Mouse (Mus musculus): ENCODE measurements around the gene Fmnl1. TPM values are rescaled to one million over a fixed set of nuclear protein-coding genes. Genes with fewer than 3 reads are reported as not detected.

The Fmnl1 gene
- total RNA-seq, 2 experiments from 2014 or later, result 4.2 to 5.7 TPM

DNA sequence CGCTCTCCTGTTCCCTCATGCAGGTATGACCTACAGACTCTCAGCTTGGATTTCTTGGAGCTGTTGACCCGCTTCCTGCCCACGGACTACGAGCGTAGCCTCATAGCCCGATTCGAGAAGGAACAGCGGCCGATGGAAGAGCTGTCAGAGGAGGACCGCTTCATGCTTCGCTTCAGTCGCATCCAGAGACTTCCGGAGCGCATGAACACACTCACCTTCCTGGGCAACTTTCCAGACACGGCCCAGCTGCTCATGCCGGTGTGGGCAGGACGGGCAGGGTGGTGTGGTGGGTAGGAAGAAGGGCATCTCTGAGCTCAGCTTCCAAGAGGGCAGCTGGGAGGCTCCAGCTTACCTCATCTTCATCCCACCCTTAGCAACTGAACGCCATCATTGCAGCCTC is 24.3 kb downstream of the Fmnl1 start:
- DNase-seq, result peak; percentile 33
- TF ChIP-seq CTCF (IDR thresholded peaks at IDR 0.05), result no peak
- intact Hi-C loops (cut with DNase I), result no loop called here
- Histone ChIP-seq H3K27ac (no peak overlapping the region), H3K4me3 (no peak overlapping the region)

GRCm38 (mm10) chr11:103195656-103196055 is 24.7 kb downstream of the Fmnl1 start:
- Histone ChIP-seq H3K27ac (no peak overlapping the region), H3K4me3 (no peak overlapping the region)
- peak; percentile 8 for DNase-seq
- no peak for TF ChIP-seq CTCF (IDR thresholded peaks at IDR 0.05)
- intact Hi-C loops (cut with DNase I), result no loop called here

GRCm38 (mm10) chr11:103197340-103197739 is 26.4 kb downstream of the Fmnl1 start:
- no peak overlapping the region for H3K4me3 ChIP-seq
- intact Hi-C loops (cut with DNase I), result no loop called here
- no peak for TF ChIP-seq CTCF (IDR thresholded peaks at IDR 0.05)
- DNase-seq, result peak; percentile 11
- H3K27ac ChIP-seq, result no peak overlapping the region

GRCm38 (mm10) chr11:103198339-103198738 is 27.4 kb downstream of the Fmnl1 start:
- Histone ChIP-seq H3K4me3 (no peak overlapping the region), H3K27ac (no peak overlapping the region)
- intact Hi-C loops (cut with DNase I), result no loop called here
- DNase-seq, result peak; percentile 10
- no peak for TF ChIP-seq CTCF (IDR thresholded peaks at IDR 0.05)

GRCm38 (mm10) chr11:103198911-103199803 is 28.2 kb downstream of the Fmnl1 start:
- Histone ChIP-seq H3K27ac (no peak overlapping the region), H3K4me3 (peak overlapping the region; percentile 72)
- DNase-seq, result peak; percentile 63
- no peak for TF ChIP-seq CTCF (IDR thresholded peaks at IDR 0.05)
- intact Hi-C loops (cut with DNase I), result no loop called here

- no peak for TF ChIP-seq CTCF (IDR thresholded peaks at IDR 0.05)
- DNase-seq, result peak; percentile 22
- no peak overlapping the region for H3K4me3 ChIP-seq
- intact Hi-C loops (cut with DNase I), result no loop called here
- H3K27ac ChIP-seq, result no peak overlapping the region
Measured at GRCm38 (mm10) chr11:103201664-103202063, 30.8 kb downstream of the Fmnl1 start.

DNA sequence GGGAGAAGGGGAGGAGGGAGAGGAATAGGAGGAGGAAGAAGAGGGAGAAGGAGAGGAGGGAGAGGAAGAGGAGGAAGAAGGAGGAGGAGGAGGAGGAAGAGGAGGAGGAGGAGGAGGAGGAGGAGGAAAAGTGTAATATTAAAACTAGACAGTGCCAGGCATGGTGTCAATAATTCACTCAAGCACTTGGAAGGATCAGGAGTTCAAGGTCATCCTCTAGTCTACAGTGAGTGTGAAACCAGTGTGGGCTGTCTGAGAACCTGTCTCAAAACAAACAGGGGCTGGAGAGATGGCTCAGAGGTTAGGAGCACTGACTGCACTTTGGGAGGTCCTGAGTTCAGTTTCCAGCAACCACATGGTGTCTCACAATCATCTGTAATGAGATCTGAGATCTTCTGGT is 31.5 kb downstream of the Fmnl1 start:
- TF ChIP-seq CTCF (IDR thresholded peaks at IDR 0.05), result no peak
- Histone ChIP-seq H3K27ac (no peak overlapping the region), H3K4me3 (no peak overlapping the region)
- no peak for DNase-seq
- intact Hi-C loops (cut with DNase I), result no loop called here

GRCm38 (mm10) chr11:103206203-103206602 is 35.3 kb downstream of the Fmnl1 start:
- intact Hi-C loops (cut with DNase I), result no loop called here
- no peak for DNase-seq
- TF ChIP-seq CTCF (IDR thresholded peaks at IDR 0.05), result no peak
- H3K4me3 ChIP-seq, result no peak overlapping the region
- H3K27ac ChIP-seq, result no peak overlapping the region

DNA sequence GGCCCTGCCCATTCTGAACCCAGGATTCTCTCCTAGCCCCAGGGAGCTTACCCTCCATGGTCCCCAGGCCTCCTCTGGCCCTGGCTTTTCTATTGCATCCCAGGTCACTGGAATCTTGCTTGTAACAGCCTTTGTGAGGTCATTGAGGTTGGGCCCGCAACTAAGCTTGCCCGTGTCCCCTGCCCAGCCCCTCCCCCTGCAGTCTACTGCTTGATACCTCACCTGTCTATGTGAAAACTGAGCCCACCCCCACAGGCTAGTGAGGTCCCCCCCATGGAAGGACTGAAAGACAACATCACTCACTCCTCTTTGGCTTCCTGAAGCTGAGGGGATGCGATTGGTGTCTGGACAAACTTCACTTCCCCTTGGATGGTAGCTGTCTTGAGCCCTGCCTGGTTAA is 37.6 kb downstream of the Fmnl1 start, which contains the start of gene 1700023F06Rik:
Gene 1700023F06Rik (minus strand): TSS at position 101 of the 400 bp plus-strand sequence.
- Histone ChIP-seq H3K4me3 (no peak within 1 kb of the TSS), H3K27ac (no peak within 1 kb of the TSS)
- DNase-seq, result no peak
- intact Hi-C loops (cut with DNase I), result no loop called here
- no peak for TF ChIP-seq CTCF (IDR thresholded peaks at IDR 0.05)

DNA sequence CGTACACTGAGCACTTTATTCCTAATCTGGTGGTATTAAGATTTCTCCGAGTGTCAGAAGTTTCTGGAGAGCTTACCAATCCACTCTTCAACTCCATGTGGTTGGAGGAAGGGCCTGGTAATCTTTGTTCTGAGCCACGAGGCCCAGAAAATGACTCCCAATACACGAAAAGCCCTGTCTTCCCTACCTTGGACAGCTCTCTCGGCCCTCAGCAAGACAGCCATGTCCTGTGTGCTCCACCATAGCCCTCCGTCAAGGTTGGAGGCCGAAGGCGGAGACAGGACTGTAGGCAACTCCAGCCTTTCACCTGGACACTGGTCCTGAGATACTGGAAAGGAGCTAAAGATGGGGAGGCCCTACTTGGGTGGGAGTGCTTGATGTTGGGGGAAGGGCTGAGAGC is 39.4 kb downstream of the Fmnl1 start:
- intact Hi-C loops (cut with DNase I), result no loop called here
- no peak overlapping the region for H3K27ac ChIP-seq
- no peak for TF ChIP-seq CTCF (IDR thresholded peaks at IDR 0.05)
- no peak overlapping the region for H3K4me3 ChIP-seq
- DNase-seq, result no peak

DNA sequence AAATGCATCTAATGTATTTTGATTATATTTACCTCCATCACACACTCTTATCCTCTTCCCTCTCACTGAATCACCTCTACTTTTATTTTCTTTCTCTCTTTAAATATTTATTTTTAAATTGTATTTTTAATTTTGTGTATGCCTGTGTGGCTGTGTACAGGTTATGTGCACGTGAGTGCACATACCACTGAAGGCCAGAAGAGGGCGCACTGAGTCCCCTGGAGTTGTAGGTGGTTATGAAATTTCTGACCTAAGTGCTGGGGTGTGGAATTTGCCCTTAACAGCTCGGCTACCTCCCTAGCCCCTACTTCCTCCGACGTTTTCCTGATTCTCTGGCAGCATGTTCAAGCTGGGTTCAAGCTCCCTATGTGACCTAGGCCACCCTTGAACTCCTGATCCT is 42.8 kb downstream of the Fmnl1 start:
- no peak overlapping the region for H3K4me3 ChIP-seq

GRCm38 (mm10) chr11:103215355-103215754 is 44.4 kb downstream of the Fmnl1 start:
- DNase-seq, result no peak
- no peak overlapping the region for H3K4me3 ChIP-seq
- H3K27ac ChIP-seq, result no peak overlapping the region
- intact Hi-C loops (cut with DNase I), result no loop called here
- TF ChIP-seq CTCF (IDR thresholded peaks at IDR 0.05), result no peak

More for the DNA sequence above, 42.8 kb downstream of the Fmnl1 start:
- intact Hi-C loops (cut with DNase I), result no loop called here
- no peak overlapping the region for H3K27ac ChIP-seq
- DNase-seq, result no peak
- TF ChIP-seq CTCF (IDR thresholded peaks at IDR 0.05), result peak; percentile 26; the same call in 1 of the 2 replicates

- DNase-seq, result peak; percentile 78
- Histone ChIP-seq H3K27ac (peak within 1 kb of the TSS; percentile 38; the same call in 1 of the 2 replicates), H3K4me3 (peak within 1 kb of the TSS; percentile 79)
- intact Hi-C loops (cut with DNase I), result no loop called here
- TF ChIP-seq CTCF (IDR thresholded peaks at IDR 0.05), result no peak
Measured at GRCm38 (mm10) chr11:103217790-103218516, 47.0 kb downstream of the Fmnl1 start, which contains the start of gene Spata32. TSS of gene Spata32 (minus strand) at chr11:103218432.

Measured in gastrocnemius, adult 2 months (tissue).